Mouse (Mus musculus) ES-E14 (cell line): ENCODE results near the gene Rhoq. TPM values are rescaled to one million over a fixed set of nuclear protein-coding genes. Genes with fewer than 3 reads are reported as not detected.

Source experiments
- DNase-seq: peaks from one replicate; pipeline ENCODE4 v3.0.0-alpha.2; 2013; ENCODE audit warnings: low read depth, low spot score
- H3K27ac ChIP-seq: 2 replicates; pipeline ENCODE4 v1.5.1; 2012; ENCODE audit warnings: low read depth, mild to moderate bottlenecking, low read length, moderate library complexity, mixed read lengths; ENCODE audit not compliant: poor library complexity, insufficient read depth, severe bottlenecking
- H3K36me3 ChIP-seq: 2 replicates; pipeline ENCODE4 v1.6.1; 2012; ENCODE audit warnings: mild to moderate bottlenecking, low read length, moderate library complexity, mixed read lengths; ENCODE audit not compliant: control insufficient read depth, poor library complexity, insufficient read depth, severe bottlenecking
- H3K4me1 ChIP-seq, 2 experiments: fragments of 150-350 bp in 1 of 2; sonication (generic) in 1 of 2; 2 replicates each; pipeline ENCODE4 v1.6.1; 2012; ENCODE audit warnings: low read length in 2 of 2, mild to moderate bottlenecking in 1 of 2, mixed read lengths in 1 of 2; ENCODE audit not compliant: control insufficient read depth in 2 of 2, insufficient read depth in 2 of 2, poor library complexity in 1 of 2
- H3K4me3 ChIP-seq, 2 experiments: fragments of 150-350 bp in 1 of 2; sonication (generic) in 1 of 2; 2 replicates each; pipeline ENCODE4 v1.5.1; 2012; ENCODE audit warnings: low read length in 2 of 2, low read depth in 1 of 2, mild to moderate bottlenecking in 1 of 2, mixed read lengths in 1 of 2; ENCODE audit not compliant: insufficient read depth in 1 of 2, poor library complexity in 1 of 2, severe bottlenecking in 1 of 2
- H3K9ac ChIP-seq: 2 replicates; pipeline ENCODE4 v1.6.1; 2012; ENCODE audit warnings: low read depth, mild to moderate bottlenecking, low read length, mixed read lengths; ENCODE audit not compliant: poor library complexity, insufficient read depth, severe bottlenecking
- H3K9me3 ChIP-seq: fragments of 150-350 bp; sonication (generic); 2 replicates; pipeline ENCODE4 v1.6.1; 2012; ENCODE audit warnings: low read depth, mild to moderate bottlenecking, low read length; ENCODE audit not compliant: control insufficient read depth, insufficient read depth
- CHD2 ChIP-seq: IDR thresholded peaks from 2 replicates; pipeline ENCODE4 v1.6.1; 2014; ENCODE audit warnings: mild to moderate bottlenecking, low read depth, low read length, inconsistent platforms
- HCFC1 ChIP-seq: IDR thresholded peaks from 2 replicates; pipeline ENCODE4 v1.6.1; 2012; ENCODE audit warnings: low read length, inconsistent platforms, borderline replicate concordance; ENCODE audit not compliant: insufficient read depth
- MAFK ChIP-seq: IDR thresholded peaks from 2 replicates; pipeline ENCODE4 v1.6.1; 2014; ENCODE audit warnings: mild to moderate bottlenecking, low read depth, low read length, inconsistent platforms; ENCODE audit not compliant: insufficient read depth
- ZC3H11A ChIP-seq: IDR thresholded peaks from 2 replicates; pipeline ENCODE4 v1.6.1; 2012; ENCODE audit warnings: low read depth, mild to moderate bottlenecking, inconsistent platforms, low read length, borderline replicate concordance
- ZNF384 ChIP-seq: IDR thresholded peaks from 2 replicates; pipeline ENCODE4 v1.6.1; 2012; ENCODE audit warnings: low read depth, low read length, inconsistent platforms
- in situ Hi-C, 2 experiments: fragments of 600-800 bp; cut with MboI; formaldehyde crosslinking; loops; one replicate each; pipeline ENCODE4 v1.15.1; 2025; ENCODE audit warnings: low sequenced_read_pairs in 2 of 2, inconsistent platforms in 1 of 2; ENCODE audit not compliant: unreplicated experiment in 2 of 2
- total RNA-seq: library from RNA; depleted of rRNA; stranded (reverse); fragments of 300-350 nt; gene quantifications from 2 replicates; pipeline ENCODE4 v1.2.3, GENCODE M21; 2012

Rhoq gene
- total RNA-seq, 1 experiment: 5.9 TPM

DNA sequence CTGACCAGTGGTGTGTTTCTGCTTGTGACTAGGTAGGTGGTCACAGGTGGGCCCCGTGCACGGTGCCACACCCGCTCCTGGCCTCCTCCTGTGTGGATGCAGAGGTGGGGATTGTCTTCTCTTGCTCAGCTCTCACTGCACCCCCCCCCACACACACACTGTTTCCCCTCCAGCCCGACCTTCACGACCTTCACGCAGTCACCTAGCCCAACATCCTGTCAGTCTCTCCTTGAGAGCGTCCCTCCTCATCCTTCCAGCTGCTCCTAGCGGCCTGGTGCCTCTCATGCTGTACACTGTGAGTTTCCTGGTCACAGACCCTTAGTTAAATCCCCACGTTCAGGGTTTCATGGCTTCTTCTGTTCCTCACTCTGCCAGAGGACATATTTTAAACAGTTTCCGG, 13.5 kb downstream of the Rhoq start:
- no peak for DNase-seq
- Histone ChIP-seq H3K27ac (no peak overlapping the region), H3K36me3 (peaks cover 7% of the 10 kb centered on the region; the same call in 1 of the 2 replicates), H3K4me1 (peaks cover 3 to 9% of the 10 kb centered on the region in 2 experiments; a peak in 2 of 4 replicates), H3K9ac (no peak overlapping the region), H3K4me3 (no peak overlapping the region), H3K9me3 (no peaks in the 10 kb centered on the region)
- in situ Hi-C loops: no loop called here
- TF ChIP-seq ZC3H11A: no peak
- no peak for TF ChIP-seq ZNF384
- no peak for TF ChIP-seq MAFK
- no peak for TF ChIP-seq CHD2
- TF ChIP-seq HCFC1: no peak

- peaks cover 10% of the 10 kb centered on the region; the same call in 1 of the 2 replicates for H3K36me3 ChIP-seq
- no peaks in the 10 kb centered on the region for H3K9me3 ChIP-seq
- peaks cover 8 to 20% of the 10 kb centered on the region in 2 experiments; a peak in 2 of 4 replicates for H3K4me1 ChIP-seq
- in situ Hi-C loops: no loop called here
- TF ChIP-seq CHD2 (no peak), HCFC1 (no peak), ZNF384 (no peak), ZC3H11A (no peak), MAFK (no peak)
- H3K27ac ChIP-seq: no peak overlapping the region
- no peak overlapping the region for H3K9ac ChIP-seq
- DNase-seq: no peak
- H3K4me3 ChIP-seq: no peak overlapping the region
Observed at GRCm38 (mm10) chr17:86978496-86978895, 15.6 kb downstream of the Rhoq start.

DNA sequence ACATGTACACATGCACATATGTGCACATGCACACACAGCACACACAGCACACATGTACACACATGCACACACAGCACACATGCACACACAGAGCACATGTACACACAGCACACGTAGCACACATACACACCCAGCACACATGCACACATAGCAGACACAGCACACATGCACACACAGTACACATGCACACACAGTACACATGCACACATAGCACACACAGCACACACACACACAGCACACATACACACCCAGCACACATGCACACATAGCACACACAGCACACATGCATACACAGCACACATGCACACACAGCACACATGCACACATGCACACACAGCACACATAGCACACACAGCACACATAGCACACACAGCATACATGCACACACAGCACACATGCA, 18.3 kb downstream of the Rhoq start:
- no peak for TF ChIP-seq ZNF384
- TF ChIP-seq HCFC1: no peak
- no peak for TF ChIP-seq CHD2
- no peak for TF ChIP-seq MAFK
- H3K9ac ChIP-seq: no peak overlapping the region
- peaks cover 10% of the 10 kb centered on the region; the same call in 1 of the 2 replicates for H3K36me3 ChIP-seq
- H3K4me1 ChIP-seq: peaks cover 8 to 20% of the 10 kb centered on the region in 2 experiments; a peak in 2 of 4 replicates
- H3K27ac ChIP-seq: no peak overlapping the region
- no peak overlapping the region for H3K4me3 ChIP-seq
- in situ Hi-C loops: no loop called here
- no peaks in the 10 kb centered on the region for H3K9me3 ChIP-seq
- DNase-seq: no peak

DNA sequence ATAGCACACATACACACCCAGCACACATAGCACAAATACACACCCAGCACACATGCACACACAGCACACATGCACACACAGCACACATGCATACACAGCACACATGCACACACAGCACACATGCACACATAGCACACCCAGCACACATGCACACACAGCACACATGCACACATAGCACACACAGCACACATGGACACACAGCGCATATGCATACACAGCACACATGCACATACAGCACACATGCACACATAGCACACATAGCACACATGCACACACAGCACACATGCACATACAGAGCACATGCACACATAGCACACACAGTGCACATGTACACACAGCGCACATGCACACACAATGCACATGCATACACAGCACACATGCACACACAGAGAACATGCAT, 18.8 kb downstream of the Rhoq start:
- TF ChIP-seq ZNF384 (no peak), ZC3H11A (no peak), HCFC1 (no peak), MAFK (no peak), CHD2 (no peak)
- Histone ChIP-seq H3K36me3 (peaks cover 10% of the 10 kb centered on the region; the same call in 1 of the 2 replicates), H3K27ac (no peak overlapping the region), H3K9ac (no peak overlapping the region), H3K9me3 (no peaks in the 10 kb centered on the region), H3K4me3 (no peak overlapping the region), H3K4me1 (peaks cover 9 to 16% of the 10 kb centered on the region in 2 experiments; a peak in 2 of 4 replicates)
- in situ Hi-C loops: no loop called here
- no peak for DNase-seq

GRCm38 (mm10) chr17:86982497-86982896, 19.6 kb downstream of the Rhoq start:
- TF ChIP-seq HCFC1 (no peak), ZC3H11A (no peak)
- peaks cover 8 to 16% of the 10 kb centered on the region in 2 experiments; a peak in 2 of 4 replicates for H3K4me1 ChIP-seq
- H3K27ac ChIP-seq: no peak overlapping the region
- no peak overlapping the region for H3K4me3 ChIP-seq
- no peak overlapping the region for H3K9ac ChIP-seq
- no peak for DNase-seq
- in situ Hi-C loops: no loop called here
- no peaks in the 10 kb centered on the region for H3K9me3 ChIP-seq
- H3K36me3 ChIP-seq: peaks cover 10% of the 10 kb centered on the region; the same call in 1 of the 2 replicates
